Mouse (Mus musculus) right cerebral cortex, postnatal 36 days (tissue): ENCODE results near the gene Svs2.
"Not testable (repeated sequence)": the region's sequence is repeated elsewhere in the genome, so short reads cannot be mapped to it uniquely, and the experiment has no call there.

Source experiments
- DNase-seq, 2 experiments: peaks; one replicate each; pipeline ENCODE4 v3.0.0; 2022; ENCODE audit warnings: low spot score in 2 of 2, mixed read lengths in 1 of 2

Svs2 gene

GRCm38 (mm10) chr2:164238366-164238765 is at the start of gene Svs2:
Gene Svs2, minus strand, starts transcription at chr2:164238466.
- no peak for DNase-seq

GRCm38 (mm10) chr2:164278359-164278758 is 40.1 kb upstream of the Svs2 start, which contains the start of gene Svs4:
Gene Svs4, minus strand, starts transcription at chr2:164278459.
- DNase-seq, result no peak

- not testable (repeated sequence) for DNase-seq
These were observed 18.3 kb upstream of the Svs2 start, which contains the start of gene Svs3b for GRCm38 (mm10) chr2:164256540-164256939. Gene Svs3b, minus strand, starts transcription at chr2:164256640.

- no peak for DNase-seq
These were observed 5.6 kb downstream of the Svs2 start for GRCm38 (mm10) chr2:164232671-164233070.

- DNase-seq, result no peak
These were observed 9.8 kb downstream of the Svs2 start for GRCm38 (mm10) chr2:164228361-164229070.

- no peak for DNase-seq
These were observed 16.7 kb downstream of the Svs2 start, which contains the start of gene Wfdc15b for GRCm38 (mm10) chr2:164221522-164221921. Gene Wfdc15b, minus strand, starts transcription at chr2:164221660.

GRCm38 (mm10) chr2:164219295-164219694 is 19.0 kb downstream of the Svs2 start:
- DNase-seq, result no peak

GRCm38 (mm10) chr2:164212711-164213110 is 25.6 kb downstream of the Svs2 start:
- DNase-seq, result peak; percentile 2 to 20

GRCm38 (mm10) chr2:164210892-164211291 is 27.4 kb downstream of the Svs2 start:
- no peak for DNase-seq

- peak in 1 of 2 experiments; percentile 47 for DNase-seq
These were observed 31.6 kb downstream of the Svs2 start for GRCm38 (mm10) chr2:164206676-164207075.

GRCm38 (mm10) chr2:164206011-164206410 is 32.3 kb downstream of the Svs2 start:
- not testable (repeated sequence) for DNase-seq

GRCm38 (mm10) chr2:164199626-164200327 is 38.5 kb downstream of the Svs2 start, which contains the start of gene Wfdc15a:
Gene Wfdc15a, minus strand, starts transcription at chr2:164200130.
- DNase-seq, result no peak

GRCm38 (mm10) chr2:164196700-164196990 is 41.6 kb downstream of the Svs2 start:
- no peak for DNase-seq

- no peak for DNase-seq
These were observed 42.1 kb downstream of the Svs2 start for GRCm38 (mm10) chr2:164195971-164196699.

- DNase-seq, result no peak
These were observed 43.2 kb downstream of the Svs2 start for GRCm38 (mm10) chr2:164194959-164195630.

GRCm38 (mm10) chr2:164192279-164192678 is 46.0 kb downstream of the Svs2 start:
- DNase-seq, result no peak

GRCm38 (mm10) chr2:164190576-164190975 is 47.7 kb downstream of the Svs2 start, which contains the start of gene Wfdc12:
Gene Wfdc12, minus strand, starts transcription at chr2:164190608.
- no peak for DNase-seq

GRCm38 (mm10) chr2:164188722-164189121 is 49.5 kb downstream of the Svs2 start:
- DNase-seq, result no peak
